Mouse (Mus musculus): ENCODE results near the gene Ncoa7. TPM values are rescaled to one million over a fixed set of nuclear protein-coding genes. Genes with fewer than 3 reads are reported as not detected.
"Not testable (repeated sequence)": the region's sequence is repeated elsewhere in the genome, so short reads cannot be mapped to it uniquely, and the experiment has no call there.

Gene Ncoa7
- polyA plus RNA-seq, 1 experiment from 2014 or later: 11.5 TPM

DNA sequence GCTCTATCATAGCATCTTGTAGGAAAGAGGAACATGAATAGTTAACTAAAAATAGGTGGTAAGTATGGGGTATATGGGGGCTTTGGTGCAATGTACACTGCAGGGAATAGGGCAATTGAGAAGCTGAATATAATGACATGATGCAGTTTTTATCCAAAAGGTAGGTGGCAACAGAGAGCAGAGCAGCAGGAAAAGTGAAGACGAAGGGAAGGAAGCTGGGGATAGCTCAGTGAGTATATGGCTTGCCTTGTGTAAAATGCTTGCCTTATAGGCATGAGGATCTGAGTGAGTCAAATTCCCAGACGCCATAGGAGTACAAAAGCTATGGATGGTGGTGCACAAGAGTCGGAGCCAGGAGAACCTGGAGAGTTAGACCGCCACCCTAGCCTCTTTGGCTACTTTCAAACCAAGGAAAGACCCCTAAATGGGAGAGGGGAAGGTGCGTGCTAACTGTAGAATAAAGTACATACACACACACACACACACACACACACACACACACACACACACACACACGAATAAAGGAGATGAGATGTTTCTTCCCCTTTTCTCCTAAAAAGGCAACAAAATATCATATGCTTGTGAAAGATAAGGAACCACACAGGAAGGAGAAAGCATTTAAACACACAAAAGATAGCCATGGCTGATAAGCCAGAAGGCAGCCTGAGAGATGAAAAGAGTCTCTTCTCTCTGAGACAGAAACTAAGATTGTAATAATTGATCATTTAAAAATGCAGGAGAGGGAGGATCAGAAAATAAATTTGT, 142.4 kb downstream of the Ncoa7 start:
- 85% methylated on average over 6 of the region's 6 CpGs for WGBS
- H3K9ac ChIP-seq: no peak overlapping the region
- H3K27ac ChIP-seq (ENCODE audit: low read depth): no peak overlapping the region
- no peaks in the 10 kb centered on the region for H3K27me3 ChIP-seq (ENCODE audit: insufficient read depth, low read length)
- ATAC-seq (ENCODE audit: insufficient read depth) (no peak), DNase-seq (no peak)
- no peaks in the 10 kb centered on the region for H3K4me1 ChIP-seq (ENCODE audit: insufficient read depth)
- no peak for TF ChIP-seq CTCF (IDR thresholded peaks at IDR 0.05; ENCODE audit: low read depth)
- H3K4me2 ChIP-seq: no peak overlapping the region
- H3K9me3 ChIP-seq (ENCODE audit: low read depth, low read length): no peaks in the 10 kb centered on the region
- 0 out of 2 replicates have a peak, but pooled peaks cover 3% of the 10 kb centered on the region for H3K36me3 ChIP-seq (ENCODE audit: insufficient read depth)
- H3K4me3 ChIP-seq (ENCODE audit: low read depth, low read length): no peak overlapping the region

DNA sequence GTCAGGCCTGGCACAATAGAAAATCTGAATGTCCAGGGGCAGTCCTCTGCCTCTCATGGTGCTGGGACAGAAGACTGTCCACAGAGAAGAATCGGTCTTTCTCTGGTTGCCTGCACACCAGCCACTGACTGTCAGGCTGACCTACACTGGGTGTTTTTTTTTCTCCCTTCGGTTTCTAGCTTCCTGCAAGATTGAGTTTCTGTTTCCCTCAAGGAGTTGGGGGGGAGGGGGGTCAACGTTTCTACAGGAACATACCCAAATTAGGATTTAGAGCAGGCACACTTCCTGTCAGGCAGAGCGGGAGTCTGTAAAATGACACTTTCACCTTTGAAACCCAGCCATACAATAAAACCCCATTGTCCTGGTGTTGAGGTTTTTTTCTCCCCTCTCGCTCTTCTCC, 147.5 kb downstream of the Ncoa7 start:
- peak overlapping the region; percentile 20; the same call in 1 of the 2 replicates for H3K9ac ChIP-seq
- 14% methylated on average over 5 of the region's 5 CpGs for WGBS
- peaks cover 16% of the 10 kb centered on the region; the same call in 1 of the 2 replicates for H3K36me3 ChIP-seq (ENCODE audit: insufficient read depth)
- no peaks in the 10 kb centered on the region for H3K9me3 ChIP-seq (ENCODE audit: low read depth, low read length)
- peak; percentile 62; the same call in 1 of the 2 replicates for ATAC-seq (ENCODE audit: insufficient read depth)
- H3K27ac ChIP-seq (ENCODE audit: low read depth): peak overlapping the region; percentile 36; the same call in 1 of the 2 replicates
- peak; percentile 44 for DNase-seq
- peak overlapping the region; percentile 52 for H3K4me2 ChIP-seq
- peak overlapping the region; percentile 24 for H3K4me3 ChIP-seq (ENCODE audit: low read depth, low read length)
- TF ChIP-seq CTCF (IDR thresholded peaks at IDR 0.05; ENCODE audit: low read depth): no peak
- no peaks in the 10 kb centered on the region for H3K27me3 ChIP-seq (ENCODE audit: insufficient read depth, low read length)
- no peaks in the 10 kb centered on the region for H3K4me1 ChIP-seq (ENCODE audit: insufficient read depth)

- Histone ChIP-seq H3K4me3 (ENCODE audit: low read depth, low read length) (no peak overlapping the region), H3K27ac (ENCODE audit: low read depth) (no peak overlapping the region)
These were observed 155.4 kb downstream of the Ncoa7 start for GRCm38 (mm10) chr10:30647681-30648080.

GRCm38 (mm10) chr10:30638216-30638615, 164.9 kb downstream of the Ncoa7 start:
- no peak for TF ChIP-seq CTCF (IDR thresholded peaks at IDR 0.05; ENCODE audit: low read depth)
- WGBS: 67% methylated on average over 3 of the region's 3 CpGs
- H3K4me1 ChIP-seq (ENCODE audit: insufficient read depth): no peaks in the 10 kb centered on the region
- H3K9me3 ChIP-seq (ENCODE audit: low read depth, low read length): no peaks in the 10 kb centered on the region
- no peak overlapping the region for H3K27ac ChIP-seq (ENCODE audit: low read depth)
- H3K9ac ChIP-seq: no peak overlapping the region
- H3K4me2 ChIP-seq: no peak overlapping the region
- H3K27me3 ChIP-seq (ENCODE audit: insufficient read depth, low read length): no peaks in the 10 kb centered on the region
- ATAC-seq (ENCODE audit: insufficient read depth): no peak
- H3K36me3 ChIP-seq (ENCODE audit: insufficient read depth): no peaks in the 10 kb centered on the region
- H3K4me3 ChIP-seq (ENCODE audit: low read depth, low read length): no peak overlapping the region
- no peak for DNase-seq

More at GRCm38 (mm10) chr10:30647681-30648080, 155.4 kb downstream of the Ncoa7 start:
- H3K4me2 ChIP-seq: no peak overlapping the region
- H3K27me3 ChIP-seq (ENCODE audit: insufficient read depth, low read length): no peaks in the 10 kb centered on the region
- TF ChIP-seq CTCF (IDR thresholded peaks at IDR 0.05; ENCODE audit: low read depth): no peak
- no peaks in the 10 kb centered on the region for H3K4me1 ChIP-seq (ENCODE audit: insufficient read depth)
- no peaks in the 10 kb centered on the region for H3K9me3 ChIP-seq (ENCODE audit: low read depth, low read length)
- 24% methylated on average over 2 of the region's 2 CpGs for WGBS
- no peak overlapping the region for H3K9ac ChIP-seq
- DNase-seq: no peak
- ATAC-seq (ENCODE audit: insufficient read depth): no peak
- H3K36me3 ChIP-seq (ENCODE audit: insufficient read depth): peaks cover 3% of the 10 kb centered on the region; the same call in 1 of the 2 replicates

DNA sequence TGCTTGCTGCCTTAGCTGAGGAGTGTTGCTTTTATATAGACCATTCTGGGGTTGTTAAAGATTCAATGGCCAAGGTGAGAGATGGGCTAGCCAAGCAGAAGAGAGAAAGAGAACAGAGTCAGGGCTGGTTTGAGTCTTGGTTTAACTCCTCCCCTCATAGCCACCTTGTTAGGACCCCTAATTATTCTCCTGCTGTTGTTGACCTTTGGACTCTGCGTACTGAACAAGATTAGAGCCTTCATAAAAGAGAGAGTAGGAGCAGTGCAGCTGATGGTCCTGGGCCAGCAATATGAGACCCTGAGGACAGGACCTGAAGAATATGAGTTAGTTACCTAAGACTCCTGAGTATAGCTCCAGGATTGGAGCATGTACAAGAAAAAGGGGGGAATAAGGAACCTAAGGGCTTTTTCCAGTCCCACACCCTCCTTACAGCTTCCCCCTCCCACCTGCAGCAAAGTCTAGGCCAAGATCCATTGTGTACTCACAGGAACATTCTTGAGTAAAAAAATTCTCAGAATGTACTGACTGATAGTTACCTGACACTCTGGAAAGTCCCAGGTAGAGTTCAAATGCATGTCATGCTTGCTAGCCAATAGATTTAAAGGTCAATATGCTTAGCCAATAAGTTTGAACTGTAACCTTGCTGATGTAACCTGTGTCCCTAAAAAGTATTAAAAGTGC, 166.5 kb downstream of the Ncoa7 start:
- DNase-seq; H3K9me3 ChIP-seq (ENCODE audit: low read depth, low read length); H3K4me3 ChIP-seq (ENCODE audit: low read depth, low read length); H3K27ac ChIP-seq (ENCODE audit: low read depth); H3K9ac ChIP-seq; ATAC-seq (ENCODE audit: insufficient read depth); H3K36me3 ChIP-seq (ENCODE audit: insufficient read depth); H3K27me3 ChIP-seq (ENCODE audit: insufficient read depth, low read length); H3K4me1 ChIP-seq (ENCODE audit: insufficient read depth); H3K4me2 ChIP-seq: not testable (repeated sequence)
- 70% methylated on average over 1 of the region's 1 CpGs for WGBS

GRCm38 (mm10) chr10:30632718-30633117, 170.4 kb downstream of the Ncoa7 start:
- ATAC-seq (ENCODE audit: insufficient read depth): no peak
- no peak for TF ChIP-seq CTCF (IDR thresholded peaks at IDR 0.05; ENCODE audit: low read depth)
- Histone ChIP-seq H3K4me2 (no peak overlapping the region), H3K27ac (ENCODE audit: low read depth) (no peak overlapping the region), H3K4me3 (ENCODE audit: low read depth, low read length) (no peak overlapping the region), H3K9me3 (ENCODE audit: low read depth, low read length) (no peaks in the 10 kb centered on the region), H3K4me1 (ENCODE audit: insufficient read depth) (no peaks in the 10 kb centered on the region), H3K36me3 (ENCODE audit: insufficient read depth) (no peaks in the 10 kb centered on the region), H3K27me3 (ENCODE audit: insufficient read depth, low read length) (no peaks in the 10 kb centered on the region), H3K9ac (no peak overlapping the region)
- WGBS: 89% methylated on average over 1 of the region's 1 CpGs
- no peak for DNase-seq

- Histone ChIP-seq H3K27ac (ENCODE audit: low read depth) (no peak overlapping the region), H3K4me3 (ENCODE audit: low read depth, low read length) (no peak overlapping the region), H3K9me3 (ENCODE audit: low read depth, low read length) (no peaks in the 10 kb centered on the region), H3K4me2 (no peak overlapping the region), H3K4me1 (ENCODE audit: insufficient read depth) (no peaks in the 10 kb centered on the region), H3K27me3 (ENCODE audit: insufficient read depth, low read length) (no peaks in the 10 kb centered on the region), H3K9ac (no peak overlapping the region), H3K36me3 (ENCODE audit: insufficient read depth) (no peaks in the 10 kb centered on the region)
- DNase-seq (no peak), ATAC-seq (ENCODE audit: insufficient read depth) (no peak)
- no peak for TF ChIP-seq CTCF (IDR thresholded peaks at IDR 0.05; ENCODE audit: low read depth)
These were observed 173.1 kb downstream of the Ncoa7 start for GRCm38 (mm10) chr10:30629977-30630376.
